Mouse (Mus musculus) adrenal gland, adult (tissue): Measurements from ENCODE around the gene Gngt2.
"Not testable (repeated sequence)": the region's sequence is repeated elsewhere in the genome, so short reads cannot be mapped to it uniquely, and the experiment has no call there.

ENCODE experiments used
- DNase-seq, 2 experiments: peaks; one replicate each; pipeline ENCODE4 v3.0.0; 2022 to 2023; ENCODE audit warnings: low spot score in 1 of 2; ENCODE audit not compliant: inconsistent age in 2 of 2

Gene Gngt2

DNA sequence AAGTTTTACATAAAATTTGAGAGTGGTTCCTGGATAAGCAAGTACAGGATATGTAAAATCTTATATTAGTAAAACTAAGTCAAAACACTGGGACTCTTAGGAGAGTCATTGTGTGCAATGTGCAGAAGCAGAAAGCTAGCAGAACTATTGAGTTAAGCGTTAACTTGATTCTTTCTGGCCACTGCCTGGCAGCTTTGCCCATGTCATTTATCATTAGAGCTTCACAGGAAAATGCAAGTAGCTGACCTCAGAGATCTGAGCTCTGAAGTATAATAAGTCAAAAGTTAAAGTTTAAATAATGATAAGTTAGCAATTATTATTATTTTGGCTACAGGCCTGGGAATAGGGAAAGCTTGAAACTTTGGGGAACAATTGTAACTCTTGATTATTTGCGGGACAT is 42.8 kb downstream of the Gngt2 start:
- DNase-seq = not testable (repeated sequence)

DNA sequence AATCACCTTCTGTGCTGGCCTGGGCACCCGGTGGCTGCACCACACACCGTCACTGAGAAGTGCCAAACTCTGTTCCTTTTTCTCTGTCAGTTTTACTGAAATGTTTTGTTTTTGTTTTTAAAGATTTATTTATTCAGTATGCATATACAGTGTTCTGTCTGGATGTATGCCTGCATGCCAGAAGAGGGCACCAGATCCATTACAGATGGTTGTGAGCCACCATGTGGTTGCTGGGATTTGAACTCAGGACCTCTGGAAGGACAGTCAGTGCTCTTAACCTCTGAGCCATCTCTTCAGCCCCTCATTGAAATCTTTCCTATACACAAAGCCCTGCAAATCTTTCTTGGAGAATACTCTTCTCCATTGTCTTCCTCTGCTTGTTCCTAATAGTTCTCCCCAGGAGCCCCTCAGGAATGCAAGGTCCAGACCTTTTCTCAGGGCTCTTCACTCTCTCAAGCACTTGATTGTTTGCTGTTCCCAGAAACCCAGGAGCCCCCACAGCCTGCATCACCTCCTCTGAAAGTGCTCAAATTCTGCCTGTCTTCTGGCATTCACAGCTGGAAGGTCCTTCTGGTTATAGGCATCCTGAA is 53.5 kb downstream of the Gngt2 start:
- DNase-seq = no peak
